Mouse (Mus musculus) testis, adult 10 weeks (tissue): Measurements from ENCODE around the gene Gm20503. TPM values are rescaled to one million over a fixed set of nuclear protein-coding genes. Genes with fewer than 3 reads are reported as not detected.

ENCODE experiments used
- polyA plus RNA-seq: library from polyadenylated mRNA; stranded (reverse); fragments of 350-450 nt; fragmentation: Illumina TruSeq; extraction: RNeasy Lipid Tissue Mini Kit (QIAGEN cat#74804); gene quantifications from one replicate; pipeline ENCODE4 v1.2.3, GENCODE M21; 2014; ENCODE audit warnings: low read depth, low replicate concordance

Gene Gm20503
- polyA plus RNA-seq = not detected

GRCm38 (mm10) chr4:59002948-59003805 lies at the start of gene Gm20503:
Gene Gm20503 (plus strand): TSS chr4:59003210.

GRCm38 (mm10) chr4:58986540-58987190 lies 16.3 kb upstream of the Gm20503 start, which contains the start of gene Ptgr1:
Gene Ptgr1 (minus strand): TSS chr4:58987119.

DNA sequence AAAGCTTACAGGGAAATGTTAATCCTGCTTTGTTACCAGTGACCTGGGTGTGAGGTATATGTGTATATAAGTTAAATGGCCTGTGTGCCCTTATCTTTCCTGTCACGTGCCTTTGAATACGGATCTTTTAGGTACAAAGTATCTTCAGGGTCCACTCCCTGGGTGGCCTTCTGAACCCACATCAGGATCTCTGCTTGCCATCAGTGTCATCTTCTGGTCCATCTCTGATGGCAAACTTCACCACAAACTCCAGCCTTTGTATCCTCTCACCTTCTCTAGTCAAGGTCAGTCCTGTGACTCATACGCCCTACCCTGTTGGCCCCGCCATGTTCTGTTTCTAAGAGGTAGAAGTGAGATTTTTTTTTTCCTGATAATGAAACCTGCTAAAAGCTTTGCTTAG lies 8.2 kb upstream of the Gm20503 start, which contains the start of gene Dnajc25:
Gene Dnajc25 (plus strand): TSS at position 301 of the 400 bp plus-strand sequence.

GRCm38 (mm10) chr4:59034918-59035785 lies 32.1 kb downstream of the Gm20503 start, which contains the start of gene Gng10:
Gene Gng10 (plus strand): TSS chr4:59035088.

Other genes with a start within 250 kb of the Gm20503 start
- 0.13 TPM for gene Olfr267, start 215.5 kb upstream of the Gm20503 start, polyA plus RNA-seq
- 91.5 TPM for gene Ecpas, start 90.5 kb upstream of the Gm20503 start, polyA plus RNA-seq
- gene Zkscan16, start 59.6 kb upstream of the Gm20503 start, polyA plus RNA-seq = 1.4 TPM
- gene Ptgr1, start 16.1 kb upstream of the Gm20503 start, polyA plus RNA-seq = 11.8 TPM
- 21.1 TPM for gene Dnajc25, start 8.1 kb upstream of the Gm20503 start, polyA plus RNA-seq
- gene Gng10, start 31.9 kb downstream of the Gm20503 start, polyA plus RNA-seq = 50.9 TPM
- gene AI481877, start 135.8 kb downstream of the Gm20503 start, polyA plus RNA-seq = 18.7 TPM
- 22.6 TPM for gene Ugcg, start 186.0 kb downstream of the Gm20503 start, polyA plus RNA-seq